22 mouse cellular contexts compared by ENCODE assay signal in the genomic region with DNA sequence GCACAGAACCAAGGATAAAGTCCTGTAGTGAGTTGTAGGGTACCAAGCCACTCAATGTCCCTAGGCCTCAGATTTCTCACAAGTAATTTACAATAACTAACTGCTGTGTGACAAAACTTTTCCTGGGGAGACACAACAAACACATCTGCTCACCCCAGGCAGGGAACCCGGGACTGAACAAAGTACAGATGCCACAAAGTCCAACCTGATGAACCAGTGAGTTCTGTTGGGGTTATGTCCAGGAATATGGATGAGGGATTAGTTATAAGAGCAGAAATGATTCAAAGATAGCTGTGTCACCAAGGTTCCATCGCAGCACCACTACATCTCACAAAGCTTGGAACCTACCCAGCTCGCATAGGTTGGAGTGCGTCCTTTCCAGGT. TPM values are rescaled to one million over a fixed set of nuclear protein-coding genes. Genes with fewer than 3 reads are reported as not detected.
DNase-seq lines count a peak whose midpoint lies in the region; ATAC-seq and TF ChIP-seq lines count a peak whose summit lies in the region.
"Had no signal": no experiment of that assay in that cellular context is flagged by ENCODE, and none has a peak within 500 bp of the region (broad histone marks: within the 10 kb centered on the region; RNA-seq: fewer than 3 reads in every experiment).

No protein-coding gene starts in this region.

- POLR2A ChIA-PET in Patski (lab: Charles Lee): no interaction called here

- H3K27ac ChIP-seq in hindbrain, postnatal 0 days: 0 out of 2 replicates have a peak overlapping the region, but pooled peaks have one; percentile 41
- H3K27ac ChIP-seq in hindbrain, embryonic 14.5 days: no peak overlapping the region
- H3K27ac ChIP-seq: embryonic facial prominence, embryonic 13.5 days; embryonic facial prominence, embryonic 15.5 days; forebrain, embryonic 10.5 days; forebrain, embryonic 12.5 days had no signal

- H3K27me3 ChIP-seq in hindbrain, postnatal 0 days (ENCODE audit: insufficient read depth, low read length): 0 out of 2 replicates have a peak, but pooled peaks cover 5% of the 10 kb centered on the region
- H3K27me3 ChIP-seq in hindbrain, embryonic 14.5 days (ENCODE audit: control insufficient read depth, insufficient read depth, low read length): 0 out of 2 replicates have a peak, but pooled peaks cover 5% of the 10 kb centered on the region
- no peaks in the 10 kb centered on the region for H3K27me3 ChIP-seq in Patski
- H3K27me3 ChIP-seq: CH12.LX; embryonic facial prominence, embryonic 13.5 days; embryonic facial prominence, embryonic 15.5 days had no signal

- in situ Hi-C loops in Patski (cut with MboI; ENCODE audit: low pct_unique_long_range_greater_than_20kb): loop anchor here (25.0 kb wide), 1 partner anchor 191 kb away; no protein-coding TSS in a partner anchor

- ATAC-seq in hindbrain, postnatal 0 days: no peak
- no peak for ATAC-seq in hindbrain, embryonic 14.5 days (ENCODE audit: low FRiP score)
- peak; percentile 17 for ATAC-seq in Patski
- ATAC-seq: CD4-positive, CD25-positive, alpha-beta regulatory T cell, adult 4 months; forebrain, embryonic 14.5 days had no signal

- no peak for DNase-seq in hindbrain, postnatal 0 days (ENCODE audit: low spot score)
- no peak for DNase-seq in hindbrain, embryonic 14.5 days (ENCODE audit: low spot score)
- DNase-seq in kidney, adult 9 months: peak; percentile 66
- no peak for DNase-seq in kidney, postnatal 14 days
- no peak for DNase-seq in Patski (ENCODE audit: low read depth, low spot score)
- DNase-seq: adrenal gland, adult 2 months; B cell, adult 2 months; cerebellum, adult 11 months; cerebellum, adult 18-20 months; cerebellum, adult 8-10 months; cerebellum, adult 9-11 months; cerebellum, postnatal 36 days; embryo, embryonic 11 days had no signal

- no peak overlapping the region for H3K4me3 ChIP-seq in hindbrain, postnatal 0 days (ENCODE audit: low read length)
- H3K4me3 ChIP-seq in hindbrain, embryonic 14.5 days (replicated peaks; ENCODE audit: low read length): no peak overlapping the region
- H3K4me3 ChIP-seq: embryonic facial prominence, embryonic 13.5 days; embryonic facial prominence, embryonic 15.5 days; erythroblast, embryonic 14.5 days; forebrain, embryonic 10.5 days; forebrain, embryonic 12.5 days had no signal

- H3K9ac ChIP-seq in hindbrain, postnatal 0 days (replicated peaks; ENCODE audit: low read length): no peak overlapping the region
- no peak overlapping the region for H3K9ac ChIP-seq in hindbrain, embryonic 14.5 days
- H3K9ac ChIP-seq: embryonic facial prominence, embryonic 13.5 days; embryonic facial prominence, embryonic 15.5 days; forebrain, embryonic 12.5 days had no signal

- H3K9me3 ChIP-seq in hindbrain, postnatal 0 days (ENCODE audit: low read length): no peaks in the 10 kb centered on the region
- H3K9me3 ChIP-seq in hindbrain, embryonic 14.5 days (ENCODE audit: control insufficient read depth, low read length): no peaks in the 10 kb centered on the region
- H3K9me3 ChIP-seq: embryonic facial prominence, embryonic 13.5 days; embryonic facial prominence, embryonic 15.5 days; forebrain, embryonic 10.5 days; forebrain, embryonic 12.5 days; G1E had no signal

- no peaks in the 10 kb centered on the region for H3K4me1 ChIP-seq in hindbrain, postnatal 0 days (ENCODE audit: insufficient read depth, low read length)
- peaks cover 8% of the 10 kb centered on the region; the same call in 1 of the 2 replicates for H3K4me1 ChIP-seq in hindbrain, embryonic 14.5 days (replicated peaks; ENCODE audit: control insufficient read depth, insufficient read depth, low read length)
- H3K4me1 ChIP-seq: embryonic facial prominence, embryonic 13.5 days; embryonic facial prominence, embryonic 15.5 days had no signal

- WGBS in hindbrain, postnatal 0 days: 76% methylated on average over 4 of the region's 4 CpGs
- 91% methylated on average over 4 of the region's 4 CpGs for WGBS in hindbrain, embryonic 14.5 days

- no peak overlapping the region for H3K4me2 ChIP-seq in hindbrain, postnatal 0 days (ENCODE audit: low read depth, low read length)
- no peak overlapping the region for H3K4me2 ChIP-seq in hindbrain, embryonic 14.5 days (replicated peaks)
- H3K4me2 ChIP-seq: embryonic facial prominence, embryonic 13.5 days; embryonic facial prominence, embryonic 15.5 days; forebrain, embryonic 12.5 days had no signal

- no peak for TF ChIP-seq CTCF in hindbrain, postnatal 0 days (IDR thresholded peaks at IDR 0.05; ENCODE audit: low read depth)
- TF ChIP-seq CTCF in Patski (IDR thresholded peaks at IDR 0.05): no peak

- H3K36me3 ChIP-seq in hindbrain, postnatal 0 days (ENCODE audit: insufficient read depth, low read length): no peaks in the 10 kb centered on the region
- no peaks in the 10 kb centered on the region for H3K36me3 ChIP-seq in hindbrain, embryonic 14.5 days (replicated peaks; ENCODE audit: control insufficient read depth, insufficient read depth)
- H3K36me3 ChIP-seq: embryonic facial prominence, embryonic 13.5 days; embryonic facial prominence, embryonic 15.5 days; forebrain, embryonic 10.5 days; forebrain, embryonic 12.5 days; G1E had no signal

- CTCF ChIA-PET in Patski (lab: Charles Lee): interaction anchor here (0.9 kb wide), 1 partner anchor 9 kb away, joined by 3 read pairs; no protein-coding TSS in a partner anchor

RNA-seq across cellular contexts. Expression of a gene that starts 39.8 kb away (rescaled TPM):
- 148 TPM in 2 replicates for total RNA-seq in hindbrain, postnatal 0 days (2014; rRNA removed)
- polyA plus RNA-seq in hindbrain, postnatal 0 days (2015; fragmentation: Nextera tagmentation; extraction: Ambion mirVana): 67.9 and 72.5 TPM in 2 replicates
- 101 and 123 TPM in 2 replicates for polyA plus RNA-seq in hindbrain, embryonic 14.5 days (2014; fragmentation: Nextera tagmentation; extraction: Ambion mirVana)
- 3.6 TPM for polyA plus RNA-seq in Patski (2021)

Comparison
In these comparisons a context has a peak if more than half of its experiments do, and no peak if none do; other contexts are left out.
1. RNA of a gene that starts 39.8 kb away (polyA plus RNA-seq): 101 to 123 TPM in hindbrain, embryonic 14.5 days and 67.9 to 72.5 TPM in hindbrain, postnatal 0 days; 3.6 TPM in Patski (single experiment); every median in the first group is over 10 times any median in the second.